Comparison of ENCODE assay signal across 7 mouse cellular contexts in genomic region chr12:84148622-84149012, GRCm38 (mm10). TPM values are rescaled to one million over a fixed set of nuclear protein-coding genes. Genes with fewer than 3 reads are reported as not detected.
A peak's percentile ranks its signal among the peaks of the same experiment; 100 is the strongest.
DNase-seq lines count a peak whose midpoint lies in the region; ATAC-seq lines count a peak whose summit lies in the region.

No protein-coding gene starts in this region.

- H3K27ac ChIP-seq in lung, embryonic 16.5 days (ENCODE audit: low read length), result no peak overlapping the region
- H3K27ac ChIP-seq in forebrain, embryonic 14.5 days (ENCODE audit: low read depth, low read length), result peak overlapping the region; percentile 46; the same call in 1 of the 2 replicates
- H3K27ac ChIP-seq in limb, embryonic 13.5 days, result no peak overlapping the region
- H3K27ac ChIP-seq in stomach, embryonic 14.5 days (ENCODE audit: low read length), result no peak overlapping the region

- 8% methylated on average over 10 of the region's 10 CpGs for WGBS in lung, embryonic 16.5 days
- 4% methylated on average over 10 of the region's 10 CpGs for WGBS in forebrain, embryonic 14.5 days
- 17% methylated on average over 10 of the region's 10 CpGs for WGBS in limb, embryonic 13.5 days
- 13% methylated on average over 10 of the region's 10 CpGs for WGBS in stomach, embryonic 14.5 days

- H3K9ac ChIP-seq in lung, embryonic 16.5 days (ENCODE audit: low read length), result no peak overlapping the region
- peak overlapping the region; percentile 72 for H3K9ac ChIP-seq in forebrain, embryonic 14.5 days (ENCODE audit: low read length)
- peak overlapping the region; percentile 74 for H3K9ac ChIP-seq in limb, embryonic 13.5 days
- no peak overlapping the region for H3K9ac ChIP-seq in stomach, embryonic 14.5 days (replicated peaks; ENCODE audit: low read depth, low read length)

- peak overlapping the region; percentile 68 for H3K4me2 ChIP-seq in lung, embryonic 16.5 days (ENCODE audit: low read depth, low read length)
- peak overlapping the region; percentile 94 for H3K4me2 ChIP-seq in forebrain, embryonic 14.5 days (ENCODE audit: low read length)
- H3K4me2 ChIP-seq in limb, embryonic 13.5 days (replicated peaks), result peak overlapping the region; percentile 96
- peak overlapping the region; percentile 70 for H3K4me2 ChIP-seq in stomach, embryonic 14.5 days (replicated peaks; ENCODE audit: low read depth, low read length)

- no peak for DNase-seq in lung, postnatal 10 days
- DNase-seq in forebrain, embryonic 14.5 days (ENCODE audit: low spot score), result no peak
- no peak for DNase-seq in ovary, postnatal 10 days (ENCODE audit: low spot score)
- DNase-seq in frontal cortex, postnatal 36 days (ENCODE audit: low spot score in 2 of 2), result no peak

- H3K9me3 ChIP-seq in lung, embryonic 16.5 days (ENCODE audit: control insufficient read depth, low read length), result no peaks in the 10 kb centered on the region
- no peaks in the 10 kb centered on the region for H3K9me3 ChIP-seq in forebrain, embryonic 14.5 days (replicated peaks; ENCODE audit: control insufficient read depth, low read length)
- H3K9me3 ChIP-seq in limb, embryonic 13.5 days, result no peaks in the 10 kb centered on the region
- no peaks in the 10 kb centered on the region for H3K9me3 ChIP-seq in stomach, embryonic 14.5 days (ENCODE audit: control insufficient read depth, low read depth, low read length)

- H3K27me3 ChIP-seq in lung, embryonic 16.5 days (ENCODE audit: control insufficient read depth, insufficient read depth, low read depth, low read length), result no peaks in the 10 kb centered on the region
- H3K27me3 ChIP-seq in forebrain, embryonic 14.5 days (replicated peaks; ENCODE audit: control insufficient read depth, insufficient read depth, low read length), result no peaks in the 10 kb centered on the region
- no peaks in the 10 kb centered on the region for H3K27me3 ChIP-seq in limb, embryonic 13.5 days
- no peaks in the 10 kb centered on the region for H3K27me3 ChIP-seq in stomach, embryonic 14.5 days (ENCODE audit: control insufficient read depth, insufficient read depth, low read length)

- ATAC-seq in lung, embryonic 16.5 days (ENCODE audit: low read depth), result no peak
- peak; percentile 35 for ATAC-seq in forebrain, embryonic 14.5 days
- ATAC-seq in limb, embryonic 13.5 days (ENCODE audit: low FRiP score, low read depth), result no peak
- no peak for ATAC-seq in stomach, embryonic 14.5 days (ENCODE audit: insufficient number of reproducible peaks, insufficient read depth, low FRiP score, low read depth)

- peak overlapping the region; percentile 49 for H3K4me3 ChIP-seq in lung, embryonic 16.5 days (ENCODE audit: low read length)
- peak overlapping the region; percentile 58 for H3K4me3 ChIP-seq in forebrain, embryonic 14.5 days (ENCODE audit: low read depth, low read length)
- H3K4me3 ChIP-seq in limb, embryonic 13.5 days, result peak overlapping the region; percentile 56
- peak overlapping the region; percentile 36 for H3K4me3 ChIP-seq in stomach, embryonic 14.5 days (ENCODE audit: low read depth, low read length)

- peaks cover 17% of the 10 kb centered on the region for H3K36me3 ChIP-seq in lung, embryonic 16.5 days (ENCODE audit: control insufficient read depth, insufficient read depth, low read length)
- H3K36me3 ChIP-seq in forebrain, embryonic 14.5 days (ENCODE audit: control insufficient read depth, insufficient read depth, low read length), result peaks cover 30% of the 10 kb centered on the region
- peaks cover 35% of the 10 kb centered on the region for H3K36me3 ChIP-seq in limb, embryonic 13.5 days
- H3K36me3 ChIP-seq in stomach, embryonic 14.5 days (ENCODE audit: control insufficient read depth, insufficient read depth, low read length), result peaks cover 15% of the 10 kb centered on the region

- peaks cover 7% of the 10 kb centered on the region; the same call in 1 of the 2 replicates for H3K4me1 ChIP-seq in lung, embryonic 16.5 days (replicated peaks; ENCODE audit: control insufficient read depth, insufficient read depth, low read length)
- peaks cover 4% of the 10 kb centered on the region; the same call in 1 of the 2 replicates for H3K4me1 ChIP-seq in forebrain, embryonic 14.5 days (ENCODE audit: control insufficient read depth, insufficient read depth, low read length)
- peaks cover 23% of the 10 kb centered on the region for H3K4me1 ChIP-seq in limb, embryonic 13.5 days
- peaks cover 6% of the 10 kb centered on the region; the same call in 1 of the 2 replicates for H3K4me1 ChIP-seq in stomach, embryonic 14.5 days (ENCODE audit: control insufficient read depth, insufficient read depth, low read length)

RNA-seq across cellular contexts. Expression of gene Pnma1, which starts 0.3 kb away (rescaled TPM):
- polyA plus RNA-seq in lung, embryonic 16.5 days (2015; fragmentation: Nextera tagmentation; extraction: Ambion mirVana), result 2.0 and 2.2 TPM in 2 replicates
- polyA plus RNA-seq in forebrain, embryonic 14.5 days (2014; fragmentation: Nextera tagmentation; extraction: Ambion mirVana), result 4.1 and 6.0 TPM in 2 replicates
- polyA plus RNA-seq in limb, embryonic 13.5 days (2015; fragmentation: Nextera tagmentation; extraction: Ambion mirVana), result 1.0 and 1.4 TPM in 2 replicates
- 0.45 and 0.90 TPM in 2 replicates for polyA plus RNA-seq in stomach, embryonic 14.5 days (2014; fragmentation: Nextera tagmentation; extraction: Ambion mirVana)

RNA-seq across cellular contexts. Expression of gene Dnal1, which starts 34.5 kb away (rescaled TPM):
- polyA plus RNA-seq in lung, embryonic 16.5 days (2015; fragmentation: Nextera tagmentation; extraction: Ambion mirVana), result 5.7 and 8.6 TPM in 2 replicates
- 6.6 and 8.9 TPM in 2 replicates for polyA plus RNA-seq in forebrain, embryonic 14.5 days (2014; fragmentation: Nextera tagmentation; extraction: Ambion mirVana)
- 6.1 and 7.8 TPM in 2 replicates for polyA plus RNA-seq in limb, embryonic 13.5 days (2015; fragmentation: Nextera tagmentation; extraction: Ambion mirVana)
- 3.8 and 5.7 TPM in 2 replicates for polyA plus RNA-seq in stomach, embryonic 14.5 days (2014; fragmentation: Nextera tagmentation; extraction: Ambion mirVana)

RNA-seq across cellular contexts. Expression of gene Acot6, which starts 48.2 kb away (rescaled TPM):
- polyA plus RNA-seq in lung, embryonic 16.5 days (2015; fragmentation: Nextera tagmentation; extraction: Ambion mirVana), result 1.1 and 1.8 TPM in 2 replicates
- polyA plus RNA-seq in forebrain, embryonic 14.5 days (2014; fragmentation: Nextera tagmentation; extraction: Ambion mirVana), result 1.5 and 1.8 TPM in 2 replicates
- polyA plus RNA-seq in limb, embryonic 13.5 days (2015; fragmentation: Nextera tagmentation; extraction: Ambion mirVana), result 1.1 and 1.3 TPM in 2 replicates
- polyA plus RNA-seq in stomach, embryonic 14.5 days (2014; fragmentation: Nextera tagmentation; extraction: Ambion mirVana), result 1.7 and 2.5 TPM in 2 replicates

Comparison
In these comparisons a context has a peak if more than half of its experiments do, and no peak if none do; other contexts are left out.
1. H3K9ac ChIP-seq: peak in forebrain, embryonic 14.5 days (single experiment) and limb, embryonic 13.5 days (single experiment); none in lung, embryonic 16.5 days (single experiment) and stomach, embryonic 14.5 days (single experiment).
2. Peak in every context shown above with its lines, with median percentiles within 50 percentile points of each other: H3K4me2 ChIP-seq and H3K4me3 ChIP-seq.